Mouse (Mus musculus) CH12.LX (cell line): ENCODE results near the gene Phf2. TPM values are rescaled to one million over a fixed set of nuclear protein-coding genes. Genes with fewer than 3 reads are reported as not detected.

Experiments
- DNase-seq: peaks from one replicate; pipeline ENCODE4 v3.0.0-alpha.2; 2013; ENCODE audit errors: extremely low read depth
- H3K27ac ChIP-seq: 2 replicates; pipeline ENCODE4 v1.5.1; 2012; ENCODE audit warnings: low read depth, mild to moderate bottlenecking, control low read depth, moderate library complexity; ENCODE audit not compliant: insufficient read depth
- H3K27me3 ChIP-seq: replicated peaks from 2 replicates; pipeline ENCODE3; 2012; ENCODE audit warnings: inconsistent platforms
- H3K36me3 ChIP-seq, 2 experiments: replicated peaks in 1 of 2; 2 replicates each; pipeline versions ENCODE3 to v1.6.1; 2012; ENCODE audit warnings: inconsistent platforms in 1 of 2, low read length in 1 of 2, mild to moderate bottlenecking in 1 of 2, mixed read lengths in 1 of 2, moderate library complexity in 1 of 2; ENCODE audit not compliant: control insufficient read depth in 1 of 2, insufficient read depth in 1 of 2
- H3K4me1 ChIP-seq, 2 experiments: 2 replicates each; pipeline ENCODE4 v1.6.1; 2012; ENCODE audit warnings: inconsistent platforms in 1 of 2, moderate library complexity in 1 of 2; ENCODE audit not compliant: insufficient read depth in 2 of 2, control insufficient read depth in 1 of 2
- H3K4me2 ChIP-seq: 2 replicates; pipeline ENCODE4 v1.6.1; 2012; ENCODE audit warnings: low read depth, mild to moderate bottlenecking, control low read depth; ENCODE audit not compliant: poor library complexity, insufficient read depth, severe bottlenecking
- H3K4me3 ChIP-seq, 3 experiments: fragments of 150-350 bp in 1 of 3; sonication (generic) in 1 of 3; replicated peaks in 1 of 3; 2 replicates each; pipeline versions ENCODE3 to v1.5.1; 2011 to 2012; ENCODE audit warnings: low read depth in 2 of 3, low read length in 2 of 3, mild to moderate bottlenecking in 2 of 3, moderate library complexity in 2 of 3, control low read depth in 1 of 3, improper control_type of control experiment in 1 of 3, inconsistent platforms in 1 of 3, mixed read lengths in 1 of 3; ENCODE audit not compliant: poor library complexity in 1 of 3
- H3K79me2 ChIP-seq: replicated peaks from 2 replicates; pipeline ENCODE4 v1.6.1; 2012; ENCODE audit warnings: mild to moderate bottlenecking, moderate library complexity; ENCODE audit not compliant: control insufficient read depth, poor library complexity, insufficient read depth, severe bottlenecking; ENCODE audit errors: extremely low read depth
- H3K9ac ChIP-seq: 2 replicates; pipeline ENCODE4 v1.6.1; 2012; ENCODE audit warnings: low read depth, mild to moderate bottlenecking, control low read depth, moderate library complexity; ENCODE audit not compliant: insufficient read depth
- H3K9me3 ChIP-seq: replicated peaks from 2 replicates; pipeline ENCODE3; 2012; ENCODE audit warnings: low read length, inconsistent platforms, mixed read lengths
- BHLHE40 ChIP-seq: IDR thresholded peaks from 2 replicates; pipeline ENCODE4 v1.6.1; 2011; ENCODE audit warnings: mild to moderate bottlenecking, low read depth, low read length, improper control_type of control experiment
- CHD2 ChIP-seq: IDR thresholded peaks from 2 replicates; pipeline ENCODE4 v1.6.1; 2011; ENCODE audit warnings: low read length, improper control_type of control experiment
- CTCF ChIP-seq, 2 experiments: IDR thresholded peaks in 1 of 2; conservative IDR thresholded peaks in 1 of 2; 2 replicates each; pipeline ENCODE4 v1.5.1; 2011 to 2012; ENCODE audit warnings: low read depth in 2 of 2, low read length in 2 of 2, improper control_type of control experiment in 1 of 2, inconsistent platforms in 1 of 2, mild to moderate bottlenecking in 1 of 2, moderate library complexity in 1 of 2
- ELF1 ChIP-seq: IDR thresholded peaks from 2 replicates; pipeline ENCODE4 v1.6.1; 2014; ENCODE audit warnings: low read depth, mild to moderate bottlenecking, inconsistent platforms, low read length, improper control_type of control experiment
- EP300 ChIP-seq: IDR thresholded peaks from 2 replicates; pipeline ENCODE4 v1.6.1; 2011; ENCODE audit warnings: low read length, improper control_type of control experiment
- IRF4 ChIP-seq: IDR thresholded peaks from 2 replicates; pipeline ENCODE4 v1.6.1; 2014; ENCODE audit warnings: low read depth, mild to moderate bottlenecking, inconsistent platforms, low read length, improper control_type of control experiment
- JUN ChIP-seq: IDR thresholded peaks from 2 replicates; pipeline ENCODE4 v1.6.1; 2011; ENCODE audit warnings: low read depth, mild to moderate bottlenecking, low read length, improper control_type of control experiment, moderate library complexity; ENCODE audit not compliant: insufficient read depth
- MYC ChIP-seq: IDR thresholded peaks from 2 replicates; pipeline ENCODE4 v1.6.1; 2011; ENCODE audit warnings: low read depth, mild to moderate bottlenecking, improper control_type of control experiment, low read length
- NRF1 ChIP-seq: IDR thresholded peaks from 2 replicates; pipeline ENCODE4 v1.6.1; 2014; ENCODE audit warnings: low read depth, mild to moderate bottlenecking, inconsistent platforms, low read length, improper control_type of control experiment, moderate library complexity
- POLR2A ChIP-seq: IDR thresholded peaks from 2 replicates; pipeline ENCODE4 v1.6.1; 2011; ENCODE audit warnings: low read depth, mild to moderate bottlenecking, improper control_type of control experiment, low read length
- POLR2AphosphoS2 ChIP-seq: IDR thresholded peaks from 2 replicates; pipeline ENCODE4 v1.6.1; 2011; ENCODE audit warnings: low read depth, low read length, improper control_type of control experiment
- SIN3A ChIP-seq: IDR thresholded peaks from 2 replicates; pipeline ENCODE4 v1.6.1; 2012; ENCODE audit warnings: low read length, improper control_type of control experiment, inconsistent platforms
- SMC3 ChIP-seq: IDR thresholded peaks from 2 replicates; pipeline ENCODE4 v1.6.1; 2011; ENCODE audit warnings: low read depth, low read length, improper control_type of control experiment
- TCF12 ChIP-seq: IDR thresholded peaks from 2 replicates; pipeline ENCODE4 v1.6.1; 2014; ENCODE audit warnings: low read depth, mild to moderate bottlenecking, inconsistent platforms, low read length, improper control_type of control experiment
- ZC3H11A ChIP-seq: IDR thresholded peaks from 2 replicates; pipeline ENCODE4 v1.6.1; 2012; ENCODE audit warnings: low read depth, mild to moderate bottlenecking, inconsistent platforms, low read length, improper control_type of control experiment
- ZMIZ1 ChIP-seq: IDR thresholded peaks from 2 replicates; pipeline ENCODE4 v1.6.1; 2012; ENCODE audit warnings: low read depth, mild to moderate bottlenecking, inconsistent platforms, low read length, improper control_type of control experiment
- ZNF384 ChIP-seq: IDR thresholded peaks from 2 replicates; pipeline ENCODE4 v1.6.1; 2012; ENCODE audit warnings: low read depth, low read length, improper control_type of control experiment, inconsistent platforms
- dilution Hi-C: fragments of 300-500 bp; cut with MboI; formaldehyde crosslinking; loops from 2 replicates; pipeline ENCODE4 v1.14.3; 2020; ENCODE audit warnings: low sequenced_read_pairs; ENCODE audit not compliant: extremely low pct_unique_long_range_greater_than_20kb, extremely low pct_ligation_motif_present
- in situ Hi-C: fragments of 300-500 bp; cut with MboI; formaldehyde crosslinking; loops from 3 replicates; pipeline ENCODE4 v1.14.3; 2019; ENCODE audit warnings: low sequenced_read_pairs, low pct_ligation_motif_present, low pct_unique_long_range_greater_than_20kb, mixed read lengths
- polyA plus RNA-seq: library from polyadenylated mRNA; unstranded; fragments of >175 nt; gene quantifications from 2 replicates; pipeline ENCODE4 v1.2.1, GENCODE M21; 2012; ENCODE audit warnings: low read depth; ENCODE audit not compliant: insufficient read length
- total RNA-seq, 2 experiments: library from RNA; depleted of rRNA; stranded (reverse); fragments of 300-350 nt in 1 of 2; fragments of >200 nt in 1 of 2; gene quantifications; 2 replicates each; pipeline ENCODE4 v1.2.3; 2012 to 2014

Gene Phf2
- total and polyA plus RNA-seq, 3 experiments, result 2.3 to 14.2 (median 6.7) TPM

DNA sequence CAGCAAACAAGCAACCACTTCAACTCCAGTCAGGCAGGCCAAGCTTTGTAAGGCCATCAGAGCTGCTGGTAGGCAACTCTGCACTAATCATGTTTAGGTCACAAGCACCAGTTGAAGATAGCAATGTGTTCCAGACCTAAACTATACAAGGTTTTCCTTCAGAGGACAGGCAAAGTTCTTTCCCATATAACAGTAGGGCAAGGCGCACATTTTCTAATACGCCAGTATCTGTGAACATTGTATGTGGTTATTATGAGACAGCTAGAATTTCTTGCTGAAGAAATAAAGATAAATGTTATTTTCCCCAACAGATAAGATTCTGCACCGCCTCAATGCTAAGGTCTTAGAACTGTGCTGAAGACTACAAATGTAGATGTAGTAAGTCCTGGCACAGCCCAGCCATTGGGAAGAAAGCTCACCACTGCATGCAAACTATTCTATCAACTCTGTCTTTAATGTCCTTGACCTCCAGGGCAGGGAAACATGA lies 46.2 kb upstream of the Phf2 start:
- H3K4me3 ChIP-seq, result no peak overlapping the region
- H3K27ac ChIP-seq, result no peak overlapping the region
- no peaks in the 10 kb centered on the region for H3K4me1 ChIP-seq
- no peak for DNase-seq
- H3K36me3 ChIP-seq, result peaks cover 63 to 92% of the 10 kb centered on the region in 2 experiments
- in situ Hi-C loops, result no loop called here
- no peak for TF ChIP-seq MYC
- no peak for TF ChIP-seq POLR2AphosphoS2
- TF ChIP-seq CTCF (conservative IDR thresholded peaks at IDR 0.05 in 1 of 2, IDR thresholded peaks at IDR 0.05 in 1 of 2; ENCODE audit: low read depth in 2 of 2, low read length in 2 of 2), result no peak
- TF ChIP-seq SMC3, result no peak
- no peak for TF ChIP-seq CHD2
- TF ChIP-seq JUN, result no peak
- no peak for TF ChIP-seq IRF4
- no peak for TF ChIP-seq ELF1
- TF ChIP-seq BHLHE40, result no peak
- TF ChIP-seq POLR2A, result no peak
- no peak for TF ChIP-seq TCF12
- TF ChIP-seq ZMIZ1, result no peak
- TF ChIP-seq SIN3A, result no peak
- TF ChIP-seq NRF1, result no peak
- TF ChIP-seq EP300, result no peak
- no peaks in the 10 kb centered on the region; the same call in 1 of the 2 replicates for H3K79me2 ChIP-seq
- no peak overlapping the region for H3K9ac ChIP-seq
- dilution Hi-C loops, result no loop called here
- no peaks in the 10 kb centered on the region for H3K9me3 ChIP-seq
- no peaks in the 10 kb centered on the region for H3K27me3 ChIP-seq
- H3K4me2 ChIP-seq, result no peak overlapping the region

DNA sequence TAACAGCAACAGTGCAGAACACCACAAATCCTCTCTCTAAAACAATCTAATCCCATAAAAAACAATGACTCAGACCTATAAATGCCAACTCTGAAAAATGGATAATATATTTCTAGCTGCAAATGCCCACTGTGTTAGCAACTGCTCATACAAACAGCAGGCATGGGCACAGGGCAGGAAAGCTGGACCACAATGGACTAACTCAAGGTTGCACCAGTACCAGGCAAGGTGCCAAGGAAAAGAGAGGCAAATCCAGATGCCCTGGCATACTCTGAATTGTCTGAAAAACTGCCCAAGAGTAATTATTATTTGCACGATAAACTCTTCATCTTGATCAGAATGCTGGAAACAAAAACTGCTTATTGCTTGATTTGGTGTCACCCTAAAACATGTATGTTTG lies 42.8 kb upstream of the Phf2 start:
- H3K27ac ChIP-seq, result no peak overlapping the region
- H3K4me3 ChIP-seq, result no peak overlapping the region
- in situ Hi-C loops, result no loop called here
- no peaks in the 10 kb centered on the region; the same call in 1 of the 2 replicates for H3K79me2 ChIP-seq
- dilution Hi-C loops, result no loop called here
- TF ChIP-seq SMC3, result no peak
- no peak for TF ChIP-seq MYC
- no peak for TF ChIP-seq ZC3H11A
- TF ChIP-seq IRF4, result no peak
- TF ChIP-seq ZNF384, result no peak
- no peak for TF ChIP-seq EP300
- no peak for DNase-seq
- H3K27me3 ChIP-seq, result no peaks in the 10 kb centered on the region
- H3K4me1 ChIP-seq, result no peaks in the 10 kb centered on the region
- H3K36me3 ChIP-seq, result peaks cover 66 to 91% of the 10 kb centered on the region in 2 experiments
- no peaks in the 10 kb centered on the region for H3K9me3 ChIP-seq
- no peak overlapping the region for H3K9ac ChIP-seq
- no peak overlapping the region for H3K4me2 ChIP-seq
